Mouse (Mus musculus): Measurements from ENCODE around the gene Mtrf1l. TPM values are rescaled to one million over a fixed set of nuclear protein-coding genes. Genes with fewer than 3 reads are reported as not detected.

Gene Mtrf1l
- total RNA-seq, 1 experiment: 7.0 TPM

DNA sequence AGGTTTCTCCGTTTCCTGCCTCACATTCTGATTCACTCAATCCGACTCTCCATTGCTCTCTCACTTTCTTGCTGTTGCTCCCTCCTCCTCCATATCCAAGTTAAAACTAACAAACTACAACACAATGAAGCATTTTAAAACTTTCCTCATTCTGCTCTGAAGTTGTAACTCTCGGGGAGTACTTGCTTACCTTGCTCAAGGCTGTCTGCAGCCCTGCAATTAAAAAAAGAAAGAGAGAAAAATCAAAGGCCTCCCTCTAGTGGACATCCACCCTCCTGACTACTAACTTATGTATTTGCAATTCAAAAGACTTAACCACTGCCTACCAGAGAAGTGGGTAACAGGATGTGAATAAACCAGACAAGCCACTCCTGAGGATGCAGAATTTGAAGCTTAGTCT lies 1.1 kb upstream of the Mtrf1l start:
- Histone ChIP-seq H3K9ac (ENCODE audit: insufficient read depth, low read depth, low read length, poor library complexity, severe bottlenecking) (peak overlapping the region; percentile 71; the same call in 1 of the 2 replicates), H3K9me3 (ENCODE audit: control insufficient read depth, insufficient read depth, low read depth, low read length) (no peaks in the 10 kb centered on the region), H3K36me3 (ENCODE audit: control insufficient read depth, insufficient read depth, low read length, poor library complexity, severe bottlenecking) (peaks cover 7% of the 10 kb centered on the region; the same call in 1 of the 2 replicates), H3K27ac (ENCODE audit: insufficient read depth, low read depth, low read length, poor library complexity, severe bottlenecking) (peak overlapping the region; percentile 65; the same call in 1 of the 2 replicates), H3K4me1 (ENCODE audit: control insufficient read depth in 2 of 2, insufficient read depth in 2 of 2, low read length in 2 of 2, poor library complexity in 1 of 2) (peaks cover 0 to 5% of the 10 kb centered on the region in 2 experiments; a peak in 2 of 4 replicates), H3K4me3 (ENCODE audit: insufficient read depth in 1 of 2, low read depth in 1 of 2, low read length in 2 of 2, poor library complexity in 1 of 2, severe bottlenecking in 1 of 2) (peak overlapping the region; percentile 65 to 74)
- DNase-seq (ENCODE audit: low read depth, low spot score): peak; percentile 54
- 0 out of 2 replicates have a peak, but pooled peaks have one; percentile 18 for TF ChIP-seq ZC3H11A (IDR thresholded peaks at IDR 0.05; ENCODE audit: borderline replicate concordance, low read depth, low read length)
- no peak for TF ChIP-seq CHD2 (IDR thresholded peaks at IDR 0.05; ENCODE audit: low read depth, low read length)
- 0 out of 2 replicates have a peak, but pooled peaks have one; percentile 26 for TF ChIP-seq ZNF384 (IDR thresholded peaks at IDR 0.05; ENCODE audit: low read depth, low read length)
- TF ChIP-seq HCFC1 (IDR thresholded peaks at IDR 0.05; ENCODE audit: borderline replicate concordance, insufficient read depth, low read length): no peak
- in situ Hi-C loops (cut with MboI; ENCODE audit: low sequenced_read_pairs in 2 of 2, unreplicated experiment in 2 of 2): no loop called here

DNA sequence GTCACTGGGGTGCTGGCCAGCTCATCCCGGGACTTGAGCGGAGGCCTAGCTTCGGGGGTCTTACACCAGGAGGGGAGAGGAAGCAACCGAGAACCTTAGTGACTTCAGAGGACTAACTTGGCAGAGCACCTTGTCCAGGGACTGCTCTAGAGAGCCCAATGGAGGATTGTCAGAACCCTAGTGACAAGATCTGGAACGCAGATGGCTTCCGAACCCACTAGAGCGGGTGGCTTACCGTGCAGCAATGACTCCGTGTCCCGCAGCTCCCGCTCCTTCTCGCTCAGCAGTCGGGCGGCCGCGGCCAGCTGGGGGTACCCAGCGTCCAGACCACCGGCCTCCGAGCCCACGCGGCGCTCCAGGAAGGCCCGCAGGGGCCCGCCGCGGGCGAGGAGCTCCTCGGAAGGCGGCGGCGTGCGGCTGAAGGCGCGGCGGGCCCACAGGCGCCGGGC lies 395 bp downstream of the Mtrf1l start:
- DNase-seq (ENCODE audit: low read depth, low spot score): no peak
- peak overlapping the region; percentile 86 for H3K9ac ChIP-seq (ENCODE audit: insufficient read depth, low read depth, low read length, poor library complexity, severe bottlenecking)
- peaks cover 0 to 5% of the 10 kb centered on the region in 2 experiments; a peak in 2 of 4 replicates for H3K4me1 ChIP-seq (ENCODE audit: control insufficient read depth in 2 of 2, insufficient read depth in 2 of 2, low read length in 2 of 2, poor library complexity in 1 of 2)
- peak overlapping the region; percentile 55; the same call in 1 of the 2 replicates for H3K27ac ChIP-seq (ENCODE audit: insufficient read depth, low read depth, low read length, poor library complexity, severe bottlenecking)
- no peaks in the 10 kb centered on the region for H3K9me3 ChIP-seq (ENCODE audit: control insufficient read depth, insufficient read depth, low read depth, low read length)
- TF ChIP-seq ZNF384 (IDR thresholded peaks at IDR 0.05; ENCODE audit: low read depth, low read length) (no peak), CHD2 (IDR thresholded peaks at IDR 0.05; ENCODE audit: low read depth, low read length) (no peak), MAFK (IDR thresholded peaks at IDR 0.05; ENCODE audit: insufficient read depth, low read depth, low read length) (no peak), HCFC1 (IDR thresholded peaks at IDR 0.05; ENCODE audit: borderline replicate concordance, insufficient read depth, low read length) (no peak), ZC3H11A (IDR thresholded peaks at IDR 0.05; ENCODE audit: borderline replicate concordance, low read depth, low read length) (no peak)
- peaks cover 17% of the 10 kb centered on the region; the same call in 1 of the 2 replicates for H3K36me3 ChIP-seq (ENCODE audit: control insufficient read depth, insufficient read depth, low read length, poor library complexity, severe bottlenecking)
- in situ Hi-C loops (cut with MboI; ENCODE audit: low sequenced_read_pairs in 2 of 2, unreplicated experiment in 2 of 2): no loop called here
- H3K4me3 ChIP-seq (ENCODE audit: insufficient read depth in 1 of 2, low read depth in 1 of 2, low read length in 2 of 2, poor library complexity in 1 of 2, severe bottlenecking in 1 of 2): peak overlapping the region; percentile 74 to 82

DNA sequence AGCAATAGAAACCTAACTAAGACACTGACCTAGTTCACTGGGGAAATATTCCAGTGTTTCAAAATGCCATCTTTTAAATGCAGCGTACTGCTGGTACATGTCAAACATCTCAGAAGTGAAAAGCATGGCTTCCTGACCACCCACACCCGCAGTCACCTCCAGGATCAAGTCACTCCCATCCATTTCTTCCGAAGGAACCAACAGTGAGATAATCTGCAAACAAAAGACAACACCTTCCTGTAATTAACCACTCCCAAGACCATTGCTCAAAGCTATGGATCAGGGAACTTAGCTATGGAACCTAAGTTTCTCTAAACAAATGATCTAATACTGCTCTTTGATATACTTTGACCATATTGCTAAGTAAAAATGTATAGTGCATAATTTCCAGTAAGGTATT lies 4.9 kb downstream of the Mtrf1l start:
- DNase-seq (ENCODE audit: low read depth, low spot score): no peak
- Histone ChIP-seq H3K27ac (ENCODE audit: insufficient read depth, low read depth, low read length, poor library complexity, severe bottlenecking) (no peak overlapping the region), H3K9me3 (ENCODE audit: control insufficient read depth, insufficient read depth, low read depth, low read length) (no peaks in the 10 kb centered on the region), H3K4me1 (ENCODE audit: control insufficient read depth in 2 of 2, insufficient read depth in 2 of 2, low read length in 2 of 2, poor library complexity in 1 of 2) (peaks cover 0 to 3% of the 10 kb centered on the region in 2 experiments; a peak in 1 of 4 replicates), H3K4me3 (ENCODE audit: insufficient read depth in 1 of 2, low read depth in 1 of 2, low read length in 2 of 2, poor library complexity in 1 of 2, severe bottlenecking in 1 of 2) (no peak overlapping the region), H3K36me3 (ENCODE audit: control insufficient read depth, insufficient read depth, low read length, poor library complexity, severe bottlenecking) (peaks cover 27% of the 10 kb centered on the region), H3K9ac (ENCODE audit: insufficient read depth, low read depth, low read length, poor library complexity, severe bottlenecking) (no peak overlapping the region)
- in situ Hi-C loops (cut with MboI; ENCODE audit: low sequenced_read_pairs in 2 of 2, unreplicated experiment in 2 of 2): no loop called here
- TF ChIP-seq CHD2 (IDR thresholded peaks at IDR 0.05; ENCODE audit: low read depth, low read length): no peak
- no peak for TF ChIP-seq ZC3H11A (IDR thresholded peaks at IDR 0.05; ENCODE audit: borderline replicate concordance, low read depth, low read length)
- TF ChIP-seq MAFK (IDR thresholded peaks at IDR 0.05; ENCODE audit: insufficient read depth, low read depth, low read length): no peak
- no peak for TF ChIP-seq HCFC1 (IDR thresholded peaks at IDR 0.05; ENCODE audit: borderline replicate concordance, insufficient read depth, low read length)
- TF ChIP-seq ZNF384 (IDR thresholded peaks at IDR 0.05; ENCODE audit: low read depth, low read length): no peak

DNA sequence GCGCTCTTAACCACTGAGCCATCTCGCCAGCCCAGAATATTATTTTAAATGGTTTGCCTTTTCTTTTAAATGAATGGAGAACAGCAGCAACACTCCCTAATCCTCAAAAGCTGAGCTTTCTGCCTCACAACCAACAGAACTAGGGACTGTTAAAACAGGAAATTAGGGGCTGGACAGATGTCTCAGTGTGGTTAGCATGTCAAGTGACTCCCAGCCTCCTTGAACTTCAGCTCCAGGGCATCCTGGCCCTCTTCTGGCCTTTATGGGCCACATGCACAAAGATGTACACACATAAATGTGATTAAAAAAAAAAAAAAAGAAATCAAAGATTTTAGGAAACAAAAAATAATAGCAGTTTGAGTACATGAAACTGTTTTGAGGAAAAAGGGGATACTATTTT lies 7.7 kb downstream of the Mtrf1l start:
- DNase-seq (ENCODE audit: low read depth, low spot score): no peak
- no peak overlapping the region for H3K9ac ChIP-seq (ENCODE audit: insufficient read depth, low read depth, low read length, poor library complexity, severe bottlenecking)
- no peaks in the 10 kb centered on the region for H3K9me3 ChIP-seq (ENCODE audit: control insufficient read depth, insufficient read depth, low read depth, low read length)
- no peak for TF ChIP-seq MAFK (IDR thresholded peaks at IDR 0.05; ENCODE audit: insufficient read depth, low read depth, low read length)
- no peak for TF ChIP-seq CHD2 (IDR thresholded peaks at IDR 0.05; ENCODE audit: low read depth, low read length)
- TF ChIP-seq ZC3H11A (IDR thresholded peaks at IDR 0.05; ENCODE audit: borderline replicate concordance, low read depth, low read length): no peak
- no peak for TF ChIP-seq ZNF384 (IDR thresholded peaks at IDR 0.05; ENCODE audit: low read depth, low read length)
- no peak for TF ChIP-seq HCFC1 (IDR thresholded peaks at IDR 0.05; ENCODE audit: borderline replicate concordance, insufficient read depth, low read length)
- H3K36me3 ChIP-seq (ENCODE audit: control insufficient read depth, insufficient read depth, low read length, poor library complexity, severe bottlenecking): peaks cover 28% of the 10 kb centered on the region
- in situ Hi-C loops (cut with MboI; ENCODE audit: low sequenced_read_pairs in 2 of 2, unreplicated experiment in 2 of 2): no loop called here
- no peak overlapping the region for H3K4me3 ChIP-seq (ENCODE audit: insufficient read depth in 1 of 2, low read depth in 1 of 2, low read length in 2 of 2, poor library complexity in 1 of 2, severe bottlenecking in 1 of 2)
- H3K27ac ChIP-seq (ENCODE audit: insufficient read depth, low read depth, low read length, poor library complexity, severe bottlenecking): no peak overlapping the region
- H3K4me1 ChIP-seq (ENCODE audit: control insufficient read depth in 2 of 2, insufficient read depth in 2 of 2, low read length in 2 of 2, poor library complexity in 1 of 2): no peaks in the 10 kb centered on the region

Measured in ES-E14 (cell line).